Mouse (Mus musculus): ENCODE measurements around the gene Acvr2b. TPM values are rescaled to one million over a fixed set of nuclear protein-coding genes. Genes with fewer than 3 reads are reported as not detected.

Acvr2b gene
- polyA plus RNA-seq, 1 experiment: 0.90 TPM

- H3K4me1 ChIP-seq (ENCODE audit: control insufficient read depth, insufficient read depth, low read length): no peaks in the 10 kb centered on the region
- no peak overlapping the region for H3K27ac ChIP-seq (ENCODE audit: insufficient read depth, low read length)
- no peak for TF ChIP-seq CTCF (IDR thresholded peaks at IDR 0.05; ENCODE audit: borderline replicate concordance, insufficient read depth, low read length)
- no peak for TF ChIP-seq POLR2A (IDR thresholded peaks at IDR 0.05; ENCODE audit: low read depth, low read length)
- no peak overlapping the region for H3K4me3 ChIP-seq (ENCODE audit: insufficient read depth, low read length)
These were observed 77.4 kb downstream of the Acvr2b start for GRCm38 (mm10) chr9:119479297-119479696.

GRCm38 (mm10) chr9:119481612-119482011 lies 79.7 kb downstream of the Acvr2b start:
- Histone ChIP-seq H3K27ac (ENCODE audit: insufficient read depth, low read length) (no peak overlapping the region), H3K4me3 (ENCODE audit: insufficient read depth, low read length) (no peak overlapping the region)
- TF ChIP-seq POLR2A (IDR thresholded peaks at IDR 0.05; ENCODE audit: low read depth, low read length): no peak
- no peak for TF ChIP-seq CTCF (IDR thresholded peaks at IDR 0.05; ENCODE audit: borderline replicate concordance, insufficient read depth, low read length)

GRCm38 (mm10) chr9:119483554-119484353 lies 81.8 kb downstream of the Acvr2b start:
- Histone ChIP-seq H3K4me3 (ENCODE audit: insufficient read depth, low read length) (no peak overlapping the region), H3K27ac (ENCODE audit: insufficient read depth, low read length) (no peak overlapping the region), H3K4me1 (ENCODE audit: control insufficient read depth, insufficient read depth, low read length) (no peaks in the 10 kb centered on the region)
- no peak for TF ChIP-seq POLR2A (IDR thresholded peaks at IDR 0.05; ENCODE audit: low read depth, low read length)
- TF ChIP-seq CTCF (IDR thresholded peaks at IDR 0.05; ENCODE audit: borderline replicate concordance, insufficient read depth, low read length): no peak

More at GRCm38 (mm10) chr9:119481612-119482011, 79.7 kb downstream of the Acvr2b start:
- H3K4me1 ChIP-seq (ENCODE audit: control insufficient read depth, insufficient read depth, low read length): no peaks in the 10 kb centered on the region

GRCm38 (mm10) chr9:119484420-119484819 lies 82.5 kb downstream of the Acvr2b start:
- TF ChIP-seq POLR2A (IDR thresholded peaks at IDR 0.05; ENCODE audit: low read depth, low read length) (no peak), CTCF (IDR thresholded peaks at IDR 0.05; ENCODE audit: borderline replicate concordance, insufficient read depth, low read length) (no peak)
- Histone ChIP-seq H3K27ac (ENCODE audit: insufficient read depth, low read length) (no peak overlapping the region), H3K4me1 (ENCODE audit: control insufficient read depth, insufficient read depth, low read length) (no peaks in the 10 kb centered on the region), H3K4me3 (ENCODE audit: insufficient read depth, low read length) (no peak overlapping the region)

Other genes starting within 250 kb of the Acvr2b start
- 0.98 and 1.0 TPM in 2 replicates for gene Acaa1b, start 245.0 kb upstream of the Acvr2b start, polyA plus RNA-seq (2011; ENCODE audit: insufficient read length, low read depth, missing spikeins)
- not detected in 2 replicates for gene Gm47289, start 243.0 kb upstream of the Acvr2b start, polyA plus RNA-seq (2011; ENCODE audit: insufficient read length, low read depth, missing spikeins)
- gene Slc22a13, start 193.0 kb upstream of the Acvr2b start, polyA plus RNA-seq (2011; ENCODE audit: insufficient read length, low read depth, missing spikeins): not detected in 2 replicates
- 53.8 and 56.0 TPM in 2 replicates for gene Oxsr1, start 79.7 kb upstream of the Acvr2b start, polyA plus RNA-seq (2011; ENCODE audit: insufficient read length, low read depth, missing spikeins)
- gene Acaa1a, start 62.4 kb upstream of the Acvr2b start, polyA plus RNA-seq (2011; ENCODE audit: insufficient read length, low read depth, missing spikeins): 41.4 and 42.4 TPM in 2 replicates
- 25.8 and 27.7 TPM in 2 replicates for gene Myd88, start 60.7 kb upstream of the Acvr2b start, polyA plus RNA-seq (2011; ENCODE audit: insufficient read length, low read depth, missing spikeins)
- 4.1 and 4.5 TPM in 2 replicates for gene Xylb, start 44.7 kb upstream of the Acvr2b start, polyA plus RNA-seq (2011; ENCODE audit: insufficient read length, low read depth, missing spikeins)
- gene Slc22a14, start 36.6 kb upstream of the Acvr2b start, polyA plus RNA-seq (2011; ENCODE audit: insufficient read length, low read depth, missing spikeins): not detected in 2 replicates
- gene Exog, start 42.8 kb downstream of the Acvr2b start, polyA plus RNA-seq (2011; ENCODE audit: insufficient read length, low read depth, missing spikeins): 7.9 and 8.3 TPM in 2 replicates
- not detected in 2 replicates for gene Scn5a, start 176.9 kb downstream of the Acvr2b start, polyA plus RNA-seq (2011; ENCODE audit: insufficient read length, low read depth, missing spikeins)